Mouse (Mus musculus) macrophage (primary cell): ENCODE data around the gene Vmn1r35. TPM values are rescaled to one million over a fixed set of nuclear protein-coding genes. Genes with fewer than 3 reads are reported as not detected.
"Not testable (repeated sequence)": the region's sequence is repeated elsewhere in the genome, so short reads cannot be mapped to it uniquely, and the experiment has no call there.

Source experiments
- H3K27ac ChIP-seq: fragments of 350-480 bp; formaldehyde crosslinking; 2 replicates; pipeline ENCODE4 v1.9.0; 2021
- H3K36me3 ChIP-seq: fragments of 350-480 bp; formaldehyde crosslinking; 2 replicates; pipeline ENCODE4 v1.9.0; 2021; ENCODE audit errors: inconsistent target
- H3K4me3 ChIP-seq: fragments of 350-480 bp; formaldehyde crosslinking; 2 replicates; pipeline ENCODE4 v1.9.0; 2021; ENCODE audit errors: inconsistent target
- H3K79me2 ChIP-seq: fragments of 350-480 bp; formaldehyde crosslinking; 2 replicates; pipeline ENCODE4 v1.9.0; 2021; ENCODE audit errors: inconsistent target
- WGBS: methylation state at CpG from one replicate; pipeline ENCODE4 v1.1.7; 2026; ENCODE audit warnings: inconsistent platforms; ENCODE audit not compliant: missing documents; 5-methylcytosine and 5-hydroxymethylcytosine counted together
- polyA plus RNA-seq: library from polyadenylated mRNA; stranded (reverse); fragments of 250-400 nt; gene quantifications from 3 replicates; pipeline ENCODE4 v1.2.4, GENCODE M21; 2018; ENCODE audit warnings: inconsistent platforms
- total RNA-seq, 78 experiments: library from RNA; depleted of rRNA; stranded (reverse); fragments of 250-400 nt; gene quantifications; 1 replicate in 9 of 78; 2 replicates in 24 of 78; 3 replicates in 43 of 78; 4 replicates in 2 of 78; pipeline ENCODE4 v1.2.4; 2018; ENCODE audit warnings: inconsistent platforms in 56 of 78

Gene Vmn1r35
- not detected for total RNA-seq (2018; cell fraction: chromatin; rRNA removed)
- not detected for total RNA-seq (2018; cell fraction: cytosol; rRNA removed)
- not detected for total RNA-seq (2018; cell fraction: nucleus; rRNA removed)
- not detected in 3 replicates for polyA plus RNA-seq

- Histone ChIP-seq H3K36me3 (no peaks in the 10 kb centered on the region), H3K27ac (no peak within 1 kb of the TSS), H3K79me2 (no peaks in the 10 kb centered on the region), H3K4me3 (no peak within 1 kb of the TSS)
- 81% methylated on average over 3 of the region's 3 CpGs for WGBS
Measured at GRCm38 (mm10) chr6:66685806-66686205, at the start of gene Vmn1r35. Gene Vmn1r35 (minus strand): TSS chr6:66685906.

GRCm38 (mm10) chr6:66729082-66729481, 43.4 kb upstream of the Vmn1r35 start, which contains the start of gene Vmn1r37:
Gene Vmn1r37 (plus strand): TSS chr6:66729382.
- H3K36me3 ChIP-seq, H3K4me3 ChIP-seq, H3K79me2 ChIP-seq, H3K27ac ChIP-seq: not testable (repeated sequence)

- H3K4me3 ChIP-seq, H3K36me3 ChIP-seq, H3K27ac ChIP-seq, H3K79me2 ChIP-seq: not testable (repeated sequence)
- WGBS: 63% methylated on average over 2 of the region's 2 CpGs
Measured at GRCm38 (mm10) chr6:66719068-66719467, 33.4 kb upstream of the Vmn1r35 start, which contains the start of gene Vmn1r36. Gene Vmn1r36 (minus strand): TSS chr6:66719168.

- H3K36me3 ChIP-seq: no peaks in the 10 kb centered on the region
- WGBS: 83% methylated on average over 3 of the region's 3 CpGs
- no peak overlapping the region for H3K27ac ChIP-seq
- no peak overlapping the region for H3K4me3 ChIP-seq
- no peaks in the 10 kb centered on the region for H3K79me2 ChIP-seq
Measured at GRCm38 (mm10) chr6:66713854-66714253, 28.1 kb upstream of the Vmn1r35 start.

- H3K36me3 ChIP-seq: no peaks in the 10 kb centered on the region
- H3K79me2 ChIP-seq: no peaks in the 10 kb centered on the region
- H3K4me3 ChIP-seq: no peak overlapping the region
- no peak overlapping the region for H3K27ac ChIP-seq
Measured at GRCm38 (mm10) chr6:66708901-66709300, 23.2 kb upstream of the Vmn1r35 start.

GRCm38 (mm10) chr6:66643779-66644178, 41.9 kb downstream of the Vmn1r35 start, which contains the start of gene Vmn1r34:
Gene Vmn1r34 (minus strand): TSS chr6:66643879.
- WGBS: 100% methylated on average over 1 of the region's 1 CpGs
- H3K79me2 ChIP-seq: no peaks in the 10 kb centered on the region
- no peak within 1 kb of the TSS for H3K27ac ChIP-seq
- H3K36me3 ChIP-seq: no peaks in the 10 kb centered on the region
- no peak within 1 kb of the TSS for H3K4me3 ChIP-seq

Other genes with a start within 250 kb of the Vmn1r35 start
- 8.4 to 27.7 TPM (median 26.6 TPM) in 3 replicates for gene Mad2l1, start 150.5 kb downstream of the Vmn1r35 start, polyA plus RNA-seq
- not detected in 3 replicates for gene Vmn1r32, start 125.8 kb downstream of the Vmn1r35 start, polyA plus RNA-seq
- not detected in 3 replicates for gene Vmn1r33, start 67.6 kb downstream of the Vmn1r35 start, polyA plus RNA-seq
- not detected in 3 replicates for gene Vmn1r34, start 42.0 kb downstream of the Vmn1r35 start, polyA plus RNA-seq
- not detected in 3 replicates for gene Vmn1r36, start 33.3 kb upstream of the Vmn1r35 start, polyA plus RNA-seq
- gene Vmn1r37, start 43.5 kb upstream of the Vmn1r35 start, polyA plus RNA-seq: not detected in 3 replicates
- gene Vmn1r38, start 96.7 kb upstream of the Vmn1r35 start, polyA plus RNA-seq: not detected in 3 replicates
- gene Vmn1r39, start 124.7 kb upstream of the Vmn1r35 start, polyA plus RNA-seq: not detected in 3 replicates
- gene Gng12, start 210.5 kb upstream of the Vmn1r35 start, polyA plus RNA-seq: 152 to 166 TPM (median 166 TPM) in 3 replicates